Mouse (Mus musculus) yolk sac, embryonic 10.5 days (tissue): ENCODE measurements at regions not wholly inside any gene's neighbourhood (a gene's known extent, or its start where the extent isn't known, plus 50 kb on each side); places are given as distances from the start of the nearest gene placed in this dataset.
A peak's percentile ranks its signal among the peaks of the same experiment; 100 is the strongest.

Experiments
- DNase-seq: peaks from one replicate; pipeline ENCODE4 v3.0.0-alpha.2; 2017; ENCODE audit warnings: low spot score

DNA sequence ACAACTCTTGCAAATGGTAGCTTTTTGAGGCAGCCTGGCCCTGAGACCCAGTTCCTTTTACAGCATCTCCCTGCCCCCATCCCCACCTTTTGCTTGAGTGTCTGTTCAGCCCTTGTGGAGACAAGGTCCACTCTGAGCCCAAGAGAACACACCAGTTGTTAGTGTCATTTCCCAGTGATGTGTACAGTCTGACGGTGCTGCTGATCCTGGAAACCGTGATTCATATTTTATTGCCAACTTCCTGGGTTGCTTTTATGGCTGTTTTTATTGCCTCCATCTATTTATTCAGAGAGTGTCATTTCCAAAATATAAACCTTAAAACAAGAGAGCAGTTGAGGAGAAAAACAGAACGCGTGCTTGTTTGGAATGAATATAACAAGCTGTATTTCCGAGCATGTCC, 309.6 kb upstream of the Isl1 start:
- no peak for DNase-seq

DNA sequence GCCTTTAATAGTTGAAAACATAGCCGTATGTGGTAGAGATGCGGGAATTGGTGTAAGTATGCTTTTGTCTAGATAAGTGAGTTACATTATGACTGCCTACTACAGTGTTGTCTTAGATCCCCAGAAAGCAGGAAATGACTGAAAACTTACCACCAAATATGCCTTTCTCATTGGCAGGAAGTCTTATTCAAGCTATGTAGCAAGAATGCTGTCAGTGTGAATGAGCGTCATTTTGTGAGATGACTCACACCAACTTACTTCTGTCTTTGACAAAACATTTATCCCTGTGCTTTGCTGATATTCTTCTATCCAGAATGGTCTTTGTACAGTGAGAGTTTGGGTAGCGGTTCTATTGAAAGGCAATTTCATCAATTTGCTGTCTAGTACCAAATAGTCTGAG, 286.9 kb upstream of the Isl1 start:
- DNase-seq, result no peak

DNA sequence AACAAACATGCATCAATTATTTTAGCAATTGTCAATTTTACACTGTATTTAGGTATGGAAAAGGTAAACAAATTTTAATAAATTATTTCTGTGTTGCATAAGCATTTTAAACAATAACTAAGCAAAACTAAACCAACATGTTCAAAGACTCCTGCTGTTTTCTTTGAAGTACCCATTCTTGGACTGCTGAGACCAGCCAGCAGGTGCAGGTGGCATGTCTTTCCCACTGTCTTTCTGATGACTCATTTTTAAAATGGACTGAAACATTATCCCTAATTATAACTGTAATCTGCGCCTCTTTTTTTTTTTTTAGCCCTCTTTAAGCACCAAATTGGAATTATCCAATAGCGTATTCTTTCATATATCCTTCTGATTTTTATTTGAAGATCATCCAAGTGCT, 286.0 kb upstream of the Isl1 start:
- no peak for DNase-seq

DNA sequence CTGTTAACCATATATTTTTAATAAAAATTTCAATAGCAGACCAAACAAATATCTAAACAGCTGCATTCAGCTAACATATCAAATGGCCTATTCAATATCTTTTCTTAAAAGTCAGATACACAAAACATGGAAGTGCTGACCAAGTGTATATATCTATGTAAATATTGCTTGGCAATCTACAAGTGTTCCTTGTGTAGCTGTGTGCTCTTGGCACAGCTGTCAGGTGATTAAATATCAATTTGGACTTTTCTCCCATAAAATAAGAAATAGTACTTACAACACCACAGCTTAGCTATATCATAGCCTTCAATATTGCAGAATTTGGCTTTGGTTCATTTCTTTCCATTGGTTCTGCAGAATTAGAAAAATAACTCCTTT, 266.5 kb upstream of the Isl1 start:
- DNase-seq, result no peak

DNA sequence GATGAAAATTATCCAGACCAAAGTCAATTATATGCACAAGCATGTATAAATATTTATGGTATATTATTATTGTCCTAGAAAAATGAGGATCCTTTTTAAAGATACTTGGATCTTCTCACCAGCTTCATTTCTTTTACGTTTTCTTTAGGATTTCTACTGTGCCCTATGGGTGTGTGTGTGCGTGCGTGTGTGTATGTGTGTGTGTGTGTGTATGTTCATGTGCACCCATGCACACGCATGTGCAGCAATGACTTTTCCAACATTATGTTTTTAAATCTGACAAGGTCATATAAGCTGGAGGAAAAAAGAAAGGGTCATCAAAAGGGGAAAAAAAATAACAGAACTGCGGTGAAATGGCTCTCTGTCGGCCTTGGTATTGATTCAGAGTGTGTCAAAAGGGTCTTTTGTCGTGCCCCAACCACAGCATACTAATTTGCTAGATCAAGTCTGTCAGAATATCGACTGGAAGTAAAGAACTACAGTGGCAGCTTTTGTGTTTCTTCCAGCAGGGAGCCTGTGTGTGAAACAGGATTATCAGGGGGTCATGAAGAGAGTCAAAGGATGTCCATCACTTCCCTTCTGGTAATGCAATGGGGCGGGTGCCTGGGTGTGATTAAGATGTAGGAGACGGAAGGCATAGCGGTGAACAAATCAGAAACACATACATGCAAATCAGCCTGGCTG, 265.9 kb upstream of the Isl1 start:
- DNase-seq, result no peak

DNA sequence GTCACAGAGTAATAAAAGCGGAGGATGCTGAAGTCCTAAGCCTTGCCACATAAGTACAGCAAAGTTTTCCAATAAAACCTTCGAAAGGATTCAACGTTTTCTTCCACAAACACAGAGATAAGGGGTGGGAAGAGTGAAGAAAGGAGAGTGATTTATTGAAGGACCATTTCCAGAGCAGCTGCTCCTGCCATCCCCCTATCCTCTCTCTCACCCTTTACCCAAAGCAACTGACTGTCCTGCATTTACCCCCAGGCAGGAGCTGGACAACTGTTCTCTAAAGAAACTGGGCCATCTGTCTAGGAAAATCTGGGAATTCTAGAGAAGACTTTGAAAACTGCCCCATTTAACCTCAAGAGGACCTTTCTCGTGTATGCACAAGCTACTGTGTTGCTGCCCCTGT, 245.6 kb upstream of the Isl1 start:
- no peak for DNase-seq

DNA sequence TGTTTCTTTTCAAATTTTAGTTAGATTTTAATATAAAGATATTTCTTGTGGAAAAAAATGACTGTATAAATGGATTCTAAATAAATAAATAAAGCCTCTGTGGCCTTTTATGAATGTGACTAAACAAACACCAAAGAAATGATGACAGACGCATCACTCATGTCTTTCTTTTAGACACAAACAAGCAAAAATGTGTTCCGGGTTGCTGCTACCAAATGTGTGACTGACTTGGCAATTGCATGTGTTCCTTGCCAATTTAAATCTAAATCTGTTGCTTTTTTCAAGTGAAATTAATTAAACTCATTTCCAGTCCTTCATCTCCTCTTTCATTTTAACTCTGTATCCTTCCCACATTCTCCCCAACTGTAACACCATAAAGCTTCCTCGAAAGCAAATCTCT, 225.7 kb upstream of the Isl1 start:
- DNase-seq, result no peak

DNA sequence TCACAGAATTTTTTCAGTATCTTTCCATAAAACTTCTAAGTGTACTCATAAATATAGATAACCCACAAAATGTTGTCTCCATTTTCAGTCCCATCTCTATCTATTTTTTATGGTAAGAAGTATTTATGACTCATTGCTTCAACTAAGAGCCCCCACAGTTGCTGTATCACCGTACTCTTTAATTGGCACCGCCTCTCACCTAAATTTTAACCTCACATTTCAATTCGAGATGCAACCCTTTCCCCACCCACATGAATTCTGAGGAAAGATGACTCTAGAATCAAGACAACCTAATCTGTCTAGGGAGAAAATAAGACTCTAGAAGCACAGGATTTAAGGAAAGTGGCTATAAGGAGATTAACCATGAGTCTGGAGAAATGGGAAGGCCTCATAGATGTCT, 223.7 kb upstream of the Isl1 start:
- no peak for DNase-seq

DNA sequence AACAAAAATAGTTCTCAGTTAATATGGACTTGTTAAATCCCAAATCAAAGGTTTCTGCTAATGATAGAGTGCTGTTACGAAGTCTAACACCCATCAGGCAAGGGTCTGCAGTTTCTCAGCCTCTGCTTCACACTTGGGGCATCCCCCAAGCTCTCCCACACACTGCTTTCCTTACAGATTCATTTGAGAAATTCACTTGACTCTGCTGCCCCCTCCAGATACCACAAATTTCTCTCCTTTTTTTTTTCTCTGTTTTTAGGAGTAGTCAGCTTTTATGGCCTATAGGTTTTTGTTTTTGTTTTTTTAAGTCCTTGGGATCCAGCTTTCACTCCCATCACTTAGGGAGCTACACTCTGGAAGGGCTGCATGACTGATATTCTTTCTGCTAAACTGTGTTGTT, 218.8 kb upstream of the Isl1 start:
- no peak for DNase-seq

DNA sequence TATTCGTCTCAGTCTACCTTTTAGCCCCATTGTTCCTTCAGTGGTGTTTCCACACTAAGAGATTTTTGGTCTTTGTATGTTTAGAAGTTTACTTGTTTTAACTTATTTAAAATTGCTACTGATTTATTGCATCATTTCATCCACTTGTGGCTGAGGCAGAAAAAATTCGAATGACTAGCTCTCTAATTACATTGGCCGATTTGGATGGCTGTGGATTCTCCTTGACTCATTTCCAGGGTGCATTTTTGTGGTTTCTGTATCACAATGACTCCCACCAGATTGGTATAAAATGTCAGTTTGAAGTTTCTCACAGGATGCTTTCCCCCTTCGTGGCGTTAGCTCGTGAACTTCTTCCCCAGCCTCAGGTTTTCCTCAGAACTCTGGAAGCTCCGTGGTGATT, 217.5 kb upstream of the Isl1 start:
- no peak for DNase-seq

DNA sequence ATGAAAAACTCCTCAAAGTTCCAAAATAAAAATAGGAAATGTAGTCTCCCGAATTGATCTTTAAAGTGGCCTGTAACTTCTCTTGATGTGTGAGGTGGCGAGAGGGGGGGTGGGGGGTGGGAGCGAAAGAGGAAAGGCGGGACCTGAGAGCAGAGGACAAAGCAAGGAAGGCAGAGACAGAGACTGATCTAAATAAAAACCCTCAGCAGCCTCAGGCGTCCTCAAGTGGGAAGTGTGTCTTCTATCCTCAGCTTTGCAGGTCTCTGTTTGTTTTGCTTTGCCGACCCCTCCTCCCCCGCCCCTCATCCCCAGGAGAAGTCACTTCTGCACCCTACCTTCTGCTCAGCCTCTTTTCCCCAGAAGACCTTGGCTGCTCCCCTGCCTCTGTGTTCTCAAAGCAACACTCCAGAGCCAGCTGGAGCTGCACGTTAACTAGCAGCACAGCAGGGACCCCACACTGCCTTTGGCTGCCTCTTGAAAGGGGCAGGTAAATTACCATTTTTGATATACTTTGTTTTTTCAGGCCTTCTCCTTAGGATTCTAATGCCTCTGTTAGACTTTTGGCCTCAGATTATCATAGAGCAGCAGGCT, 214.3 kb upstream of the Isl1 start:
- no peak for DNase-seq

DNA sequence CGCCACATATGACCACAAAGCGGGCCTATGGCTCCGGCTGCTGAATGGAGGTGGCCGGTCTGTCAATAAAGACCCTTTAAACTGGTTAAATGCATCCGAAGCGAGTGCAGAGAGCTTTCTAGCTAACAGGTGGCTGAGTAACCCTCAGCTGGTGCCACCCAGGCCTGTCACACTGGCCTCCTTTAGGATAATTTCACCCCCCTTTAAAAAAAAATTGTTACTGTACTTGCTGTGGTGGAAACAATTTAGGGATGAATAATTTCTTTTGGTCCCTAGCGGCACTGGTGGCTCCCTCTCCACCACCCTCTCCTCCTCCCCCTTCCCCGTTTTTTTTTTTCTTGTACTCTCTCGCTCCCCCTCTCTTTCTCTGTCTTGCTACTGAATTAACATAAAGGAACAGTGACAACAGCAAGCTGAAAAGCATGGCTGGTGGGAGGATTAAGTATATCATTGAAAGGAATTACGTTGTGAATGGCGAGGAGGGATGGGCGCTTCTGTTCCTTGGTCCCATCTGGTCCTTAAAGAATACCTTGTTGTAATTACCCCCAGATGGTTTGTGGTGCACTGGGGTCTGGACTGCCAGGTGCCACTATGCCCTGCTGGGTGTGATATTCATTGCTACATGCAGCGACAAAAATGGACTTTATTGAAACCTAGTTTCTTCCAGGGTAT, 205.3 kb upstream of the Isl1 start:
- no peak for DNase-seq

DNA sequence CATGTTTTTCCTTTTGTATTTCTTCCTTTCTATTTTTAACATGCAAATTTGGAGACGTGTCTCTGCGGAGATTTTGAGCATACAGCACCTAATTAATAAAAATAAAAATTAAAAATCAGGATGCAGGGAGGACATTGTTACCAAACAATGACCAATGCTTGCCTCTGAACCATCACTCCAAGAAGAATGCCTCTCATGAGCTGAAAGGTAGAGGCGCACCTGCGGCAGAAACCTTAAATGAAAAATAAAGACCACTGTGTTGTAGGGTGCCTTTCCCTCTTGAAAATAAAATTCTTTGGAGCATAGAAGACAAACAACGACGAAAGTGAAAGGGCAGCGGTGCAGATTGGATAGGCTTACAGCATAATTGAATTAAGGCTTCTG, 204.8 kb upstream of the Isl1 start:
- no peak for DNase-seq

DNA sequence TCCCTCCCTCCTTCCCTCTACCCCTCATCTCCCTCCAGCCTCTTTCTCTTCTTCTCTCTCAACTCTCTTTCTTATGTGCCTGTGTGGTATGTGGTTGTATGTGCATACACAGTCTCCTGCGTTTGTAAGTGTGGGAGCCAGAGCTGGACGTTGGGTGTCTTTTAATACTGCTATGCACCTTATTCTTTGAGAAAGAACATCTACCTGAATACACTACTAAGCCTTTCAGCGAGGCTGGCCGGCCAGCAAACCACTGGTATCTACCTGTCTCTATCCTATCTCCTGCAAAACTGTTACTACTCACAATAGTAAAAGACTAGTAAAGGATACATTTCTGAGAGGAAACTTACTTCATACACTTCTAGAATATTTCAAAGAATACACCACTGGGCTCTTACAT, 202.9 kb upstream of the Isl1 start:
- no peak for DNase-seq

DNA sequence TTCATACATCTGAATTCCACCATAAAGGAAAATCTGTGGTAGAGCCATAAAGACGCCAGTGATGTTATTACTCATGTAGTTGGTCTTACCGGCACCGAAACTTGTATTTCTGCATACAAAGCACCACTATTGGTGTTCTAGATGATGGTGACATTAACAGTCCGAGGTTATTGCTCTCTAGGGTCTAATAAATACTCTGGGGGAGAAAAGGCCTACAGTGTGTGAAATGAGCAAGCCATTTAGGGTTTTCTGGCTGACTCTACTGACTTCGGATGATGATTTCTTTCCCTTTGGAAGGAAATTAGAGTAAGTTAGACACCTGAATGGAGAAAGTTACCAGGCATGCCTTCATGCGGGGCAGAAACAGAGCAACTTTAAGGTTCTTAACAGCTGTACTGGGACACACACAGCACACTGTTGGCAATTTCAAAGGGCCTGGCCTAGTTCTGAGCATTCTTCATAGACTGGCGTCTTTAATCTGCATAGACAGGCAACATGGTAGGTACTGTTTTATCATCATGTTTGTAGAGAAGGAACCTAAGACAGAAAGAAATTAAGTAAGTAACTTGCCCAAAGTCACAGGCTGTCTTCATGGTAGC, 198.8 kb upstream of the Isl1 start:
- no peak for DNase-seq

DNA sequence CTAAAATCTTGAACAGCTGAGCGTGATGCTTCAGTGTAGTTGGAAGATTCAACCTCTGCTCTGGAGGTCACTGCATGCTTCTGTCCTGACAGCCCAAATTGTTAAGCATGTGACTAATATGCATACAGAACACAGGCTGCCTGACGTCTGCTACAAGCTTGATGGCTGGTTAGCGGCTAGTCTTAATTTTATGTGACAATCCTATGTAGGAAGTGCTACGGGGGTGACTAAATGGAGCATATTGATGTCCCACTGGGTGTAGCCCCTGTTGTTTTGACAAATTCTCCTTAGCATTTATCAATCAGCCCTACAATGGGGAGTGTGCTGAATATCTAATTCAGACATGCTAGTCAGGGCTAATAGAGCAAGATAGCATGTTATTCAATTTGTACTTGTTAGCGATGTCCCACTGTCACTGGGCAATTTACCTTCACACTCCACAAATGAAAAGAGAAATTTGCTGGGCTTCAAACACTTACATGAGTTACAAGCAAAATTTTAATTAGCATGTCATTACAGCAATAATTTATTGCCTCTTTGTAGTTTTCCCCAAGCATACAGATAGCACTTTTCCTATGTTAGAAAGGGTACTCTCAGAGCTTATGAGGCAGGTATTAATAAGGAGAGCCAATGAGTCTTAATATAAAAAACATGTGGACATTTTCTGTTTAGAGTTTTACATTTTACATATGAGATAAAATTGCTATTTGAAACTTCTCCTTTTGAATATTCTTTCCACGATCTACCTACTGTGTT, 188.3 kb upstream of the Isl1 start:
- no peak for DNase-seq

DNA sequence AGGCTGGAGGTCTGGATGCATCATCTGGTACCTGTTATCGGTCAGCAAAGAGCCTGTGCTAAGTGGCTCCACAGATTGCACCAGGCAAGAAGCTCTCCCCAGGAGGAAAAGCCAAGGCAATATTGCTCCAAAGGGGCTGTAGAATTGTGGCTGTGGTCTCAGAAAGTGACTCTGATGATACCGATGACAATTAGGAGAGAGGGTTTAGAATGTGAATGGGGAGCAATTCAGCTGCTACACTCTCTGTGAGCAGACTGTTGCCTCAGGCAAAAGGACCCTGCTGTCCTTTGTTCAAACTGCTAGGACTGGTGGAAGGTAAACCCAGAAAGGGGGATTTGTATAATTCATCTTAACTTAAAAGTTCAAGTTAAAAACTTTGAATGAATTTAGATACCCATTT, 186.2 kb upstream of the Isl1 start:
- DNase-seq, result no peak

DNA sequence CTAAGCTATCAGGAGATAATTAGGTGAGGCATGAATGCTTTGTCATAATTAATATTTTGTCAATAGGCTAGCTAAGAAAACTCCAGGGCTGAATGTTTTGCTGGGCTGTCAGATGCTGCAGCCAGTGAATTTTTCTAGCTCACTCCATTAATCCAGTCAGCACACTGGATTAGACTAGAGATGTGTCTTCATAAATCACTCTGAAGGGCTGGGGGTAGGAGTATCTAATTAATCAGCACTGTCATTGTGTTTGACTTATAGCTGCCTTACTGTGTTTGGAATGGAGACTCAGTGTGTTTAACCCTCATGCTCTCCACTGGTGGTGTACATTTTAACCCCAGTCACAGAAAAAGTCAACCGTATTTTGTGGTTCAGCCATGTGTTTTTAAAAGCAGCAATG, 179.9 kb upstream of the Isl1 start:
- DNase-seq, result no peak

DNA sequence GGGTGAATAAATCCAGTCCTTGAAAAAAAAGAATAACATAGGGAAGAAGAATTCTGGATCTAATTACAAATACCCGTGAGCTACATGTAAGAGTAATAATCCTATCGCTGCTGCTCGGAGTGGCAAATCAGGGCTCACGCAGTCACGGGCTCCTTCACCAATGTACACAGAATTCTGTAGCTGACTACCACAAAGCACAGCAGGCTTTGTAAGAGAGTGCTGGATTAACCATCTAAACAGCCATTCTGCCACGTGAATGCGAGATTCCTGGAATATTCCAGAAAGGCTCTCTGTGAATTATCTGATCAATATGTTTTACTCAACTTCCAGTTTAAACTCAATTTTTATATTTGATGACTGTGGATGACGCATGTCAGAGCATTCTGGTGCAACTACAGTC, 165.1 kb upstream of the Isl1 start:
- no peak for DNase-seq

DNA sequence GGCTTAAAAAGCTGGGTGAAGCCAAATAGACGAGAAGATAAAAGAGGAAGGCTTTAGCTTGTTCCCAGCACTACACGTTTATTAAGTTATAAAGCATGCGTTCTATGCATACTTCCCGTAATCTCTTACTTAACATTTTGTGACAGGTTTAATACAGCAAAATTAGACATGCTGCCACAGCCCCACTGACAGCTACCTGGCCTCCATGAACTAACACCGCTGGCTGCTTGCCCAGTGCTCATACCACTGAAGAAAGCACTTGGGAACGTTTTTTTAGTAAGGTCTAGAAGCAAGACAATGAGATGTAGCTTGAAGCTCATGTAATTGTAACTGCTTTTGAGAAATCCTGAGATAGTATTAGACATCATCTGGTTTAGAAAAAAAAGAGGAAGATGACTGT, 152.3 kb upstream of the Isl1 start:
- no peak for DNase-seq

DNA sequence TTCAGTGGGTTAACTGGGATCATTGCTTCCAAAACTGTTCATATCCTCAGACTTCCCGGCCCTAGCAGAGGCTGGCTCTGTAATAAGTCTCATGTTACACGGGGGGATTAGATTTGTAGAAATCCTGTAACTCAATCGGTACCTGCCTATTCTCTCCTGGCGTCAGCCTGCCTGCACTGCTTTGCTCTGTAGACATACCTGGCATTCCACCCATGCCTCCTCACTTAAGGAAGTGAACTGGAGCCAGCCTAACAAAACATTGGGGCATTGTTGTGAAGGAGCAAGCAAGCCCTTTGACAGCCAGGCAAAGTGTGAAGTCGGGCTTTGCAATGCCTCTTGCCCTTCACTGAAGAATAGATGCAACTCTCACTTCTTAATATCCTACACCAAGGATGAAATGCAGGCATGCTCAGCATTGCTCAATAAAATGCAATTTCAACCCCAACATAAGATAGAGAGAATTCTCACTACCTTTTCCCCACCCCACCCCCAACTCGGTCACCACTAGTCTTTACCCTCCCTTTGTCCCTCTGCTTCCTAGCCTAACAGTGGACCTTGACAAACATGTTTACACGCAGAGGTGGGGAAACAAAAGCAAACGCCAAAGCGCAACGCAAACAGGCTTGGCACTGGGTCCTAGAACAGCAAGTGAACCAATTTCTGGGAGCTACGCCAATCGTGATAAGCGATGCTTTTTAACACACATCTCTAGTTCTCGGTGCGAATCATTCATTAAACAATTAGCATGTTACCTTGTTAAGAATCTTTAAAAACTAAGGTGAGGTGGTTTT, 133.9 kb upstream of the Isl1 start:
- peak; percentile 26 for DNase-seq

DNA sequence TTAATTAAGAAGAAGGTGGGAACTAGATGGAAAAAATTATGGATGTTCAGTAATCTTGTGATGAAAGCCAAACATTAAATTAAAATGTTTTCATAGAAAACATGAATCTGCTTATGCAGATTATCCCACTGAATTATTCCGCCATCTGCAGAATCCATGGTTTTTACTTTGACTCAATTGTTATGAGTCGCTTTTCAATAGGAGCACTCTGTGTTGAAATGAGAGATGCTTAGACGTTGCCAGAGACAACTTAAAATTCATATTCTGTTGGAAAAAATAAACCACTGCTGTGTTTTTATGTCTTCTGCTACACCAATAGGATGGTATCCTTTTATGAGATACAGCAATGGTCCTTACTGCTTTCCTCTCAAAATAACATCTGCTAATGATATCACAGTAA, 108.3 kb upstream of the Isl1 start:
- no peak for DNase-seq
